Mouse (Mus musculus) kidney, adult 2 months (tissue): ENCODE measurements around the gene Xrcc6.

Experiments
- CTCF ChIP-seq: fragments of 200-500 bp; conservative IDR thresholded peaks from 2 replicates; pipeline ENCODE4 v1.5.1; 2011; ENCODE audit warnings: low read depth, mild to moderate bottlenecking, control low read depth, low read length, moderate library complexity, mixed read lengths; ENCODE audit not compliant: insufficient read depth, insufficient read length
- POLR2A ChIP-seq: fragments of 200-500 bp; IDR thresholded peaks from one replicate; pipeline ENCODE4 v1.6.1; 2011; ENCODE audit warnings: low read depth, low read length, control low read depth

GRCm38 (mm10) chr15:81966062-81966829, 21.4 kb upstream of the Xrcc6 start:
- TF ChIP-seq CTCF, result no peak
- TF ChIP-seq POLR2A, result no peak
